Mouse (Mus musculus) bone marrow, adult 2 months (tissue): Measurements from ENCODE around the gene Fbxl21. TPM values are rescaled to one million over a fixed set of nuclear protein-coding genes. Genes with fewer than 3 reads are reported as not detected.

Experiments
- H3K27ac ChIP-seq: fragments of 200-500 bp; 2 replicates; pipeline ENCODE4 v1.5.1; 2012; ENCODE audit warnings: low read depth, mild to moderate bottlenecking, control low read depth, inconsistent platforms, low read length; ENCODE audit not compliant: control insufficient read depth, poor library complexity, insufficient read depth
- H3K4me1 ChIP-seq: fragments of 200-500 bp; 2 replicates; pipeline ENCODE4 v1.6.1; 2011; ENCODE audit warnings: low read length; ENCODE audit not compliant: control insufficient read depth, insufficient read depth
- H3K4me3 ChIP-seq: fragments of 200-500 bp; replicated peaks from 2 replicates; pipeline ENCODE3; 2011; ENCODE audit warnings: mild to moderate bottlenecking, low read depth, low read length, control low read depth; ENCODE audit not compliant: control insufficient read depth
- CTCF ChIP-seq: fragments of 200-500 bp; IDR thresholded peaks from 2 replicates; pipeline ENCODE4 v1.5.1; 2011; ENCODE audit warnings: low read length, control low read depth; ENCODE audit not compliant: control insufficient read depth, insufficient read depth
- POLR2A ChIP-seq: fragments of 200-500 bp; IDR thresholded peaks from 2 replicates; pipeline ENCODE4 v1.6.1; 2011; ENCODE audit warnings: low read depth, mild to moderate bottlenecking, control low read depth, low read length, borderline replicate concordance; ENCODE audit not compliant: control insufficient read depth
- WGBS: fragments of 180-500 bp; shearing (Covaris S2); methylation state at CpG from one replicate; pipeline ENCODE4 v1.1.7; 2018; 5-methylcytosine and 5-hydroxymethylcytosine counted together
- polyA plus RNA-seq: library from polyadenylated mRNA; stranded (reverse); fragments of >200 nt; gene quantifications from 2 replicates; pipeline ENCODE4 v1.2.4, GENCODE M21; 2011; ENCODE audit warnings: low replicate concordance; ENCODE audit not compliant: missing spikeins, insufficient read depth, insufficient read length

Fbxl21 gene
- not detected in 2 replicates for polyA plus RNA-seq

GRCm38 (mm10) chr13:56522081-56522820 lies at the start of gene Fbxl21:
Gene Fbxl21, plus strand, starts transcription at chr13:56522472.
- Histone ChIP-seq H3K4me1 (no peaks in the 10 kb centered on the region), H3K4me3 (peak within 1 kb of the TSS; percentile 54), H3K27ac (no peak within 1 kb of the TSS)
- TF ChIP-seq CTCF: no peak
- peak; percentile 55; the same call in 1 of the 2 replicates for TF ChIP-seq POLR2A
- WGBS: 1% methylated on average over 56 of the region's 56 CpGs

GRCm38 (mm10) chr13:56472661-56473060 lies 49.6 kb upstream of the Fbxl21 start:
- TF ChIP-seq POLR2A (no peak), CTCF (no peak)

GRCm38 (mm10) chr13:56475363-56475762 lies 46.9 kb upstream of the Fbxl21 start:
- TF ChIP-seq CTCF (peak; percentile 55), POLR2A (no peak)
- 25% methylated on average over 4 of the region's 4 CpGs for WGBS
- no peak overlapping the region for H3K4me3 ChIP-seq
- no peaks in the 10 kb centered on the region for H3K4me1 ChIP-seq
- H3K27ac ChIP-seq: no peak overlapping the region

More at GRCm38 (mm10) chr13:56472661-56473060, 49.6 kb upstream of the Fbxl21 start:
- Histone ChIP-seq H3K4me3 (no peak overlapping the region), H3K4me1 (no peaks in the 10 kb centered on the region), H3K27ac (no peak overlapping the region)
- WGBS: 79% methylated on average over 9 of the region's 9 CpGs

- WGBS: 10% methylated on average over 5 of the region's 5 CpGs
- H3K4me1 ChIP-seq: no peaks in the 10 kb centered on the region
- H3K27ac ChIP-seq: no peak overlapping the region
- TF ChIP-seq CTCF: no peak
- H3K4me3 ChIP-seq: no peak overlapping the region
These were observed 45.5 kb upstream of the Fbxl21 start for GRCm38 (mm10) chr13:56476790-56477189.

GRCm38 (mm10) chr13:56477271-56477670 lies 45.0 kb upstream of the Fbxl21 start:
- no peak for TF ChIP-seq POLR2A
- TF ChIP-seq CTCF: no peak
- WGBS: 2% methylated on average over 6 of the region's 6 CpGs
- Histone ChIP-seq H3K4me1 (no peaks in the 10 kb centered on the region), H3K27ac (no peak overlapping the region), H3K4me3 (no peak overlapping the region)

GRCm38 (mm10) chr13:56478027-56478426 lies 44.2 kb upstream of the Fbxl21 start:
- WGBS: 80% methylated on average over 6 of the region's 6 CpGs
- TF ChIP-seq CTCF (no peak), POLR2A (no peak)
- no peaks in the 10 kb centered on the region for H3K4me1 ChIP-seq
- H3K4me3 ChIP-seq: no peak overlapping the region
- no peak overlapping the region for H3K27ac ChIP-seq

GRCm38 (mm10) chr13:56482146-56482545 lies 40.1 kb upstream of the Fbxl21 start, which contains the start of gene Il9:
Gene Il9, minus strand, starts transcription at chr13:56482246.
- no peak within 1 kb of the TSS for H3K27ac ChIP-seq
- no peaks in the 10 kb centered on the region for H3K4me1 ChIP-seq
- H3K4me3 ChIP-seq: no peak within 1 kb of the TSS
- WGBS: 73% methylated on average over 3 of the region's 3 CpGs
- TF ChIP-seq CTCF (no peak), POLR2A (no peak)

GRCm38 (mm10) chr13:56488012-56488411 lies 34.3 kb upstream of the Fbxl21 start:
- Histone ChIP-seq H3K4me3 (no peak overlapping the region), H3K27ac (no peak overlapping the region), H3K4me1 (no peaks in the 10 kb centered on the region)
- TF ChIP-seq POLR2A (no peak), CTCF (no peak)
- WGBS: 25% methylated on average over 5 of the region's 5 CpGs

- WGBS: 67% methylated on average over 3 of the region's 3 CpGs
- TF ChIP-seq CTCF: no peak
- TF ChIP-seq POLR2A: no peak
- no peak overlapping the region for H3K27ac ChIP-seq
- H3K4me1 ChIP-seq: no peaks in the 10 kb centered on the region
- no peak overlapping the region for H3K4me3 ChIP-seq
These were observed 27.8 kb upstream of the Fbxl21 start for GRCm38 (mm10) chr13:56494440-56494839.
